Mouse (Mus musculus) left cerebral cortex, adult 6 months (tissue): ENCODE measurements around the gene Stxbp3. TPM values are rescaled to one million over a fixed set of nuclear protein-coding genes. Genes with fewer than 3 reads are reported as not detected.

Experiments
- long read RNA-seq, 2 experiments: library from polyadenylated mRNA; unstranded; transcript quantifications; one replicate each; pipeline ENCODE4 v2.0.0; 2019 to 2020
- polyA plus RNA-seq: library from polyadenylated mRNA; unstranded; fragments of <200 nt; fragmentation: Nextera tagmentation; gene quantifications from 2 replicates; pipeline ENCODE4 v1.2.3, GENCODE M21; 2021

Stxbp3 gene
- polyA plus RNA-seq, result 15.1 and 21.3 TPM in 2 replicates
- long read RNA-seq, experiment 1, transcript Stxbp3-201 (19 exons, 2,419 nt), result major isoform, 119 of 141 reads
- long read RNA-seq, experiment 1, partial matches to known transcripts, result 7 of 141 reads
- long read RNA-seq, experiment 1, other reads (novel, unspliced or antisense), result 15 of 141 reads
- long read RNA-seq, experiment 2, transcript Stxbp3-201 (19 exons, 2,419 nt), result major isoform, 25 of 38 reads
- long read RNA-seq, experiment 2, partial matches to known transcripts, result 9 of 38 reads
- long read RNA-seq, experiment 2, other reads (novel, unspliced or antisense), result 4 of 38 reads

GRCm38 (mm10) chr3:108840000-108840715, at the start of gene Stxbp3:
Gene Stxbp3 (minus strand): TSS chr3:108840526.

DNA sequence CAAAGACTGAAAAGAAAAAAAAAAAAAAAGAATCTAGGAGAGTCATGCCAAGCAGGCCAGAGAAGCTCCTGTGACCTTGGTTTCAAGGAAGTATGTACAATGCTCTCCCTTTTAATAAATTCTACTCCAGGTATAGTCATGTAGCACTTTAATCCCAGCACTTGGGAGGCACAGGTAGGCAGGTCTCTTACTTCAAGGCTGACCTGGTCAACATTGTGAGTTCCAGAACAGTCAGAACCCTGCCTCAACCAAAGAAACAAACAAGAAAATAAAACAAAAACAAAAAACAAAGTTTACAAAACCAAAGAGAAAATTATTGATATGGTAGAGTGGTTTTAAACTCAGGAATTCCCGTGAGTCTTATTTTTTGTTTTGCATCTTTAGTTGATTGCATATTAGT, 49.6 kb upstream of the Stxbp3 start, which contains the start of gene Fndc7:
Gene Fndc7 (minus strand): TSS at position 101 of the 400 bp plus-strand sequence.

Other genes starting within 250 kb of the Stxbp3 start
- gene Wdr47, start 249.2 kb downstream of the Stxbp3 start, polyA plus RNA-seq, result 37.9 and 48.9 TPM in 2 replicates
- 56.8 and 82.0 TPM in 2 replicates for gene Clcc1, start 186.6 kb downstream of the Stxbp3 start, polyA plus RNA-seq
- gene Gpsm2, start 118.2 kb downstream of the Stxbp3 start, polyA plus RNA-seq, result 6.6 and 8.0 TPM in 2 replicates
- gene Aknad1, start 100.9 kb downstream of the Stxbp3 start, polyA plus RNA-seq, result not detected in 2 replicates
- 0.06 and 0.10 TPM in 2 replicates for gene Fndc7, start 49.5 kb upstream of the Stxbp3 start, polyA plus RNA-seq
- 13.3 and 13.8 TPM in 2 replicates for gene Prpf38b, start 71.2 kb upstream of the Stxbp3 start, polyA plus RNA-seq
- gene Henmt1, start 99.3 kb upstream of the Stxbp3 start, polyA plus RNA-seq, result 1.3 and 1.8 TPM in 2 replicates
- not detected in 2 replicates for gene Gm9857, start 99.9 kb upstream of the Stxbp3 start, polyA plus RNA-seq
- 3.6 and 4.9 TPM in 2 replicates for gene Fam102b, start 187.1 kb upstream of the Stxbp3 start, polyA plus RNA-seq
- not detected in 2 replicates for gene Slc25a54, start 239.9 kb upstream of the Stxbp3 start, polyA plus RNA-seq